Mouse (Mus musculus) layer of hippocampus, adult 11-12 months (tissue): ENCODE measurements around the gene Galnt2.
A peak's percentile ranks its signal among the peaks of the same experiment; 100 is the strongest.

Source experiments
- DNase-seq: peaks from one replicate; pipeline ENCODE4 v3.0.0; 2022; ENCODE audit warnings: low spot score

The Galnt2 gene

DNA sequence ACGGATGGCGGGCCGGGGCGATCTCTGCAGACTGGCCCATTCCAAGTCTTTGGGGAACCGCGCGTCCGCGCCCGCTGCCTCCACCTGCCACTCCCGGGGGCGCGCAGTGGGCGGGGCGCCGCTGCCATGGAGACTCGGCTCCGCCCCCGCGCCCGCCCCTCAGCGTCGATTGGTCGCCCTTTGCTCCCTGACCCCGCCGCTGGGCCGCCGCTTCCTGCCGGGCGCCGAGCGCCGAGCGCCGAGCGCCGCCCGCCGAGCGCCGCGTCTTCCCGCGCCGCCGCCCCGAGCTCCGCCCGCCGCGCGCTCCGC, at the start of gene Galnt2:
TSS of gene Galnt2 (plus strand) at position 216 of the 309 bp plus-strand sequence.
- peak; percentile 94 for DNase-seq

- DNase-seq = no peak
These were observed 49.4 kb upstream of the Galnt2 start for GRCm38 (mm10) chr8:124181751-124182150.

GRCm38 (mm10) chr8:124182224-124182623, 49.0 kb upstream of the Galnt2 start:
- peak; percentile 35 for DNase-seq

- DNase-seq = no peak
These were observed 47.1 kb upstream of the Galnt2 start for GRCm38 (mm10) chr8:124184078-124184477.

- no peak for DNase-seq
These were observed 46.7 kb upstream of the Galnt2 start for GRCm38 (mm10) chr8:124184507-124184906.

DNA sequence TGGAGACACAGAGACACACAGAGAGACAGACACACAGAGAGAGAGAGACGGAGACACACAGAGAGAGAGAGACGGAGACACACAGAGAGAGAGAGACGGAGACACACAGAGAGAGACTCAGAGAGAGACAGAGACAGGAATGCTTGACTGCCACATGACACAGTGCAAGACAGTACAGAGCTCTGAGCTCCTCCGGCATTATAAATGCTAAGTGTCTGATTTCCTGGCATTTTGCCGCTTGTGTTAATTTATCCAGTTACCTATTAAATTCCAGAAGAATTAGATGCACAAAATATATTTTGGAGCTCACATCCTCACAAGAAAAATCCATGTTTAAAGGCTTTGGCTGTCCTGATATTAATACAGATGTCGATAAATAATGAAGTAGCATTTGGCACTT, 46.1 kb upstream of the Galnt2 start:
- DNase-seq = no peak

DNA sequence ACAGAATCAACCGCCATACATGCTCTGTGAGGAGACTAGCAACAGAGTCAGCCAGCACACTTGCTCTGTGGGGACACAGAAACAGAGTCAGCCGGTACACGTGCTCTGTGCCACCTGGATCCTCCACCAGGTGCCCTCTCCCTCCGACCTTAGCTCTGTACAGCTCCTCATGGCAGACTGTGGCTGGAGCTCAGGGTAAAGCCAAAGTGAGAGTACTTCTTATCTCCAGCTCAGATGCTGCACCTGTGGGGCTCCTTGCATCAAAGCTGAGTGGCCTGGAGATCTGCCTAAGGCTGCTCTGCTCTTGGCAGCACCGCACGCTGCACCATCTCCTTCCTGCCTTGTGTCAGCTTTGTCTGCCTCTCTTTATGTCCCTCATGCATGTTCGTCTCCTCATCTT, 40.8 kb upstream of the Galnt2 start:
- DNase-seq = no peak

GRCm38 (mm10) chr8:124192242-124192641, 38.9 kb upstream of the Galnt2 start:
- DNase-seq = peak; percentile 37

DNA sequence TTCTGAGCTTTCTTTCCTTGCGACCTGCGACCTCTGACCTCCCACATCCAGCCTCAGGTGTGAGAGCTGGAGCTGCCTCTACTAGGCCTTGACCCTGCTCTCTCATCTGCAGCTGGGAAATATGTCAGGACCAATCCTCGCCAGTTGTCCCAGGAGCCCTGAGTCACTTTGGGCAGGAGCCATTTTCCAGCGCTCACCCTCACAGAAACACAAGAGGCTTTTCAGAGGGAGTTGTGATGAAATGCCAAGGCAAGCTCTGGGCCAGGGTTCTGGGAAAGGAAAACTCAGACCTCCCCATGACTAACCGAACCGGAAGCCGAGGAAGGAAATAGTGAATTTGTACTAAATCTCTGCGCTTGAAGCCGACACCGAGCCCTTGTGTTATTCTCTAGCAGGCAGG, 38.2 kb upstream of the Galnt2 start:
- peak; percentile 68 for DNase-seq

DNA sequence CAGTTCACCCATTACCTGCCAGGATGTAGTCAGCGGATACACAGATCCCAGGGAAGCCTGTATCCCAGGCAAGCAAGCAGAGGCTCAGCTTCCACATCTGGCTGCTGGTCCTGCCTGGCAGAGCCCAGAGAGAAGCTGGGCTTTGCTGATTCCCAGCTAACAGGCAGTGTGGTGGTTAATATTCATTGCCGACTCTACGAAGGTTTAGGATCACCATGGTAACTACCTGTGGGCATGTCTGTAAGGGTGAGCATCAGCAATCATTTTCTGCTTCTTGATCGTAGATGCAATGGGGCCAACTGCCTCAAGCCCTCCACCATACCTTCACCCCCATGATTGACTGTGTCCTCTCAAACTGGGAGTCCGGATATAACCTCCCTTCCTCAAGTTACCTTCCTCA, 37.2 kb upstream of the Galnt2 start:
- no peak for DNase-seq

GRCm38 (mm10) chr8:124196195-124196594, 35.0 kb upstream of the Galnt2 start:
- no peak for DNase-seq

DNA sequence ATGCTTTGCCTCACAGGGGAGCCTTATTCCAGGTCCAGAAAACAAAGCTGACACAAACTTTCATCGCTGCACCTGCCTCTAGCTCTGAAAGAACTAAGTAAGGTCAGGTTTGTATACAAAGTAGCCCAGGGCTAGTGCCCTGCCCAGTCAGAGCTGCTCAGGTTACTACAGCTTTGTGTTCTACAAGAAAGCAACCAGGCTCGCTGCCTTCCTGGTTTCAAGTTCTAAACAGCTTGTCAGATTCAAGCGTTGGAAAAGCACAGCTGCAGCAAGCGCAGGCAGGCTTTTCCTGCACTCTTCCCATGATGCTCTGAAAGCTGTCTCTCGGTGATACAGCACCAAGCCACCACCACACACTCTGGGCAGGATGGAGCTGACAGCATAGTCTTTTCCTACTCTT, 34.4 kb upstream of the Galnt2 start:
- DNase-seq = peak; percentile 26

GRCm38 (mm10) chr8:124198230-124198629, 33.0 kb upstream of the Galnt2 start:
- no peak for DNase-seq

DNA sequence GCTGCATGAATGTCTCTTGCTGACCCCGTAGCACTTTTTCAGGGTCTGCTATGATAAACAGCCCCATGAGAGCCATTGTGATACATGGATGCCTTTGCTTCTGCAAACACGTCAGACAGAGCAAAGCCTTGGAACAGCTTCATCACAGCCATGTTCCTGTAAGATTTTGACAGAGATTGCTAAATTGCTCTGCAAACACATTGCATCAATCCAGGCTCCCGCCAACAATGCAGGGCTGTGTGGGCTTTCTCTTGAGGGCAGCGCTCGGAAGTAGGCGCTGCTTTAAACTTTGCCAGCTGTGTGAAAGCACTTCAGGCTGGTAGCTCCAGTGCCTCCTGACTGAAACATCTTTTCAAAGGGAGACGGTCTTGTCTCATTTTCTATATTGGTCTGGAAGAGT, 30.8 kb upstream of the Galnt2 start:
- no peak for DNase-seq

DNA sequence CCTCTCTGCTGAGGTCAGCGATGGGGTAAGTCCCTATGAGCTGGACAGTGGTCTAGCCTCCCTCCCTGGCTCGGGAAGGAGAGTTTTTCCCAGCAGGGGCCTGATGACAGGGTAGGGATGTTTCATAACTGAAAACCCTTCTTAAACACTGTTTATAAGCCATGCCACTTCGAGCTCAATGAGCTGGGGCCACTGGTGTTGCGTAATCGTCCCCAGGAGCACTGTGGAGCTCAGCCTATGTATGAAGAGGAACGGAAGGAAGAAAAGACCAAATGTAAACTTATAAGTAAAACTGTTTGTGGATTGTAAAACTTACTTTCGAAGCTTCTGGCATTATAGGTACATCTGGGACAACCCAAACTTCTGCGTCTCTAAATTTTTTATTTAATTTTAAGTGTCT, 29.5 kb upstream of the Galnt2 start:
- DNase-seq = no peak

GRCm38 (mm10) chr8:124202895-124203294, 28.3 kb upstream of the Galnt2 start:
- no peak for DNase-seq

DNA sequence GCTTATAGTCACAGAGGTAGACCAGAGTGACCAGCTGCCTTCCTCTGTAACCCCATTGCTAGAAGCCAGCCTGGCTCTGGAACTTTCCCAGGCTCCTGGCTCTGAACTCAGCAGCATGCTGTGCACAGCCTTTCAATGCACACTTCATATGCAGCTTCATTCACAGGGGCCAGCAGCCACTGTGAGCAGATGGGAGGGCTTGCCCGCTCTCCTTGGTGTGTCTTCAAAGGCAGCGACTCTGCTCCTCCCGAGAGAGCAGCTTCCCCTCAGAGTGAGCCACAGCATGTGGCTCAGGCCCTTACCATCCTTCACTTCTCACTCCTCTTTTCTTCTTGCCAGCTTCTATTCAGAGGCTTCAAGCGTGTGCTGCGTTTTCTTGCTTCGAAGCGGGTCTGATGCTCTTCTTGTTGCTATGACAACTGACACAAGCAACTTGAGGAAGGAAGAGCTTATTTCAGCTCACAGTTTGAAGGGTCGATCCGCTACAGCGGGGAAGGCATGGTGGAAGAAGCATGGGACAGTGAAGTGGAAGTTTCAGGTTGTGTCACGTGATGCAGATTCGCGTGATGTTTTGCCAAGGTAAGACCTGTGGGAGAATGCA, 27.1 kb upstream of the Galnt2 start:
- DNase-seq = no peak

DNA sequence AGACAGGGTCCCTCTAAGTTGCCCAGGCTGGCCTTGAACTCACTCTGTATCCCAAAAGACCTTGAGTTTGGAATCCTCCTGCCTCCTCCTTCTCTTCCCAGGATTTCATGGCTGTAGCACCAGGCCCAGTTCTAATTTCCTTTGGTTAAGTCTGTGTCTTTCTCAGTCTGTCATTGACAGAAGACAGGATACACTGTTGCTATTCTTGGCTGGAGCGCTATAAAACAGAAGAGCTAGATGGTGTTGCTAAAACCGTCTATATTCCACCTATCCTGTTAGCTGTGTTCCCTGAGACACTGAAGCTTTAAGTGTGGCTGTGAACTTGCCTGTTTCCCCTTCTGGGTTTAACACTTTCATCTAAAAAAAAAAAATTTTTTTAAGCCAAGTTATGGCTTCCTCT, 19.0 kb upstream of the Galnt2 start:
- DNase-seq = no peak

GRCm38 (mm10) chr8:124216951-124217350, 14.2 kb upstream of the Galnt2 start:
- no peak for DNase-seq

DNA sequence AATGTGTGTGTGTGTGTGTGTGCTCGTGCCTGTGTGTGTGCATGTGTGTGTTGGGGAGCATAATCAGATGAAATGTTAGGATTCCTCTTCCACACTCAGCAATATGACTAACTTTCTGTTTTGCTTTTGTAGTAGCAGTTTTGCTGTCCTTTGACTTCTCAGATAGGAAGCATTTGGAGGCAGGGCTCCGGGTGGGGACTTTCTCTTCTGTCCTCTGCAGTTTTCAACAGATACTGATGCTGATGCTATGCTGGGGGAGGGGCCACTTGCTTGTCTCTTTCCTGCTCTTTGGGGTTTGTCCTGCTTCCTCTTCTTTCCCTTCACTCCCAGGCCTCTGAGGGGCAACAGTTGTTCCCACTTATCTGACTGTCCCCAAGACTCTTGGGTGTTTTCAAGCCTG, 1.3 kb upstream of the Galnt2 start:
- no peak for DNase-seq

DNA sequence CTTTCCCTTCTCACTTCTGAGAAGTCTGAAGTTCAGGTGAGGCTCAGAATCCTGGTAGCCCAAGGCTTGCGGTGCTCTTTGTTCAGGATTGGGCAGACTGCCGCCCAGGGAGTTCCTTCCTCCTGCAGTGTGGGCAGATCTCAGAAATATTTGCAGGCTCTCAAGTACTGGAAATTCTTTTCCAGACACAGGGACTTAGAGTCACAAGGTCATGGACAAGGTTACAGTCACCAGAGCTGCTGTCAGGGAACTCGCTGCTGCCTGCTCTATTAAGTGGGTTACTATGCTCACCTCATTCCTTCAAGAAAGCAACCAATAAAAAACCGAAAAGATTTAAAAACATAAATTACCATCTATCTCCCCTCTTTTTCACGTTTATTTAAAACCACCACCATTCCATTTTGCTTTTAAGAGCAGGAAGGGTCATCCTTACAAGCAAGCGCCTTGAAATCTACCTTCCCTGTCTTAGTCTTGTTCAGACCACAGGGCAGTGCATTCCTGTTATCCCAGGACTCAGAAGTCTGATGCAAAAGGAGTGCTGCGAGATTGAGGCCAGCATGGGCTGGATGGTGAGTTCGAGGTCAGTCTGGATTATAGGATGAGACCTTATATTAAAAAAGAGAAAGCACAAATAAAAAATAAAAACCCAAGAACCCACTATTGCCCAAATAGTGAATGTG, 555 bp upstream of the Galnt2 start:
- DNase-seq = no peak

DNA sequence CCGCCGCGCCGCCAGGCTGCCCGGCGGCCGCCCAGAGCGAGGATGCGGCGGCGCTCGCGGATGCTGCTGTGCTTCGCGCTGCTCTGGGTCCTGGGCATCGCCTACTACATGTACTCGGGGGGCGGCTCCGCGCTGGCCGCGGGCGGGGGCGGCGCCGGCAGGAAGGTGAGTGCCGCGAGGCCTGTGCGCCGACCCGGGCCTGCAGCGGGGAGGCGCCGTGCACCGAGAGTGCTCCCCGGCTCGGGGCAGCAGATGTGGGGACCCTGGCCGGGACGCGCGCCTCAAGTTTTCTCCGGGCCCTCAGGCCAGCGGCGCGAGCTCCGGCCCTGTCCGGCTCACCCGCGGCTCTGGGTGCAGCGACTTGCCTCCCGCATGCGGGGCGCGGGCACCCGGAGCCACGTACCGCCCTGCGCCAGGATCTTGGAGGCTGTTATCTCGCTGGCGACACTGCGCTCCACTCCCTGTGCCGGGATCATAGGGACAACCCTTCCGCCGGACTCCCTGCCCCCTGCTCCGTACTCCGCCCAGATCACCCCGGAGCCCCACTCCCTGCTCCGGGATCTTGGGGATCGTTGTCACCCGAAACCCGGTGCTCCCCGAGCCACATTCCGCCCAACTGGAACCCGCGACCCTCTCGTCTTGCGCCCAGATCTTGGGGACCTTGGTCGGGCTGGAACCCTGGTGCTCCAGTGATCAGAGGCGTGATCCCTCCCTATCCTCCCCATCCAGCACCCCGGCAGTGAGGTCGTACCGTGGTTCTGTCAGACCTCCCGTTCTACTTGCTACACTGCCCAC, 491 bp downstream of the Galnt2 start:
- DNase-seq = peak; percentile 63

DNA sequence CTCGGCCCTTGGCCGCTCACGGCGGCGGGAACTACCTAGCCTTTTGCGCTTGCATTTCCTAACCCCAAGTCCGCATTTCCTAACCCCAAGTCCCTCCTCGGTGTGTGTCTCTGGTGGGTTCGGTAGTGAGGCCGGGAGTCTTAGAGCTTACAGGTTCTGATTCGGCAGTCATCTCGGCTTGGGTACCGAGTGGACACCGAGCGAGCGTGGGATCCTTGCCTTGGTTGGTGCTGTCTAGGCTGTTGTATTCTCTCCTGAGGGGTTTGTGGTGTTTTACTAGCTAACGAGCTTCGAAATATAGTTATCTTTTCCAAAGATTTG, 1.0 kb downstream of the Galnt2 start:
- DNase-seq = no peak

GRCm38 (mm10) chr8:124234496-124234895, 3.3 kb downstream of the Galnt2 start:
- no peak for DNase-seq
